17 mouse cellular contexts compared by ENCODE assay signal in the genomic region with DNA sequence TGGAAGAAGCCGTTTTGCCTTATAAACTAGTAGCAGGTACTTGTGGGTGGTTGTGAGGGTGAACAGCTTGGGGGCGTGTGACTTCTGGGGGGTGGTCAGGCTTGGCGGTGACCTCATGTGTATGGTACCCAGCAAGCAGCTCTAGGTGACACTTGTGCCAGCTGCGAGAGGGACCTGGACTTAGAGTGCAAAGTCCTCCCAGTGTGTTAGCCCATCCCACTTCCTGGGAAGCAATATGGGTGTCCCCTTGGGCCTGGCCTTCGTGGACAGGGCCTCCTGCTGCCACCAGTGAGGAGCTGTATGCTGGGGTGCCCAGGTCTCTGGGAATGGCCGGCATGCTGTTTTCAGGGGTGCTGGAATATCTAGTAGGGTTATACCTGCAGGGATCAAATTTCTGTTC. TPM values are rescaled to one million over a fixed set of nuclear protein-coding genes. Genes with fewer than 3 reads are reported as not detected.
DNase-seq lines count a peak whose midpoint lies in the region; ATAC-seq lines count a peak whose summit lies in the region.
"Had no signal": no experiment of that assay in that cellular context is flagged by ENCODE, and none has a peak within 500 bp of the region (broad histone marks: within the 10 kb centered on the region; RNA-seq: fewer than 3 reads in every experiment).

No protein-coding gene starts in this region.

- H3K4me2 ChIP-seq in limb, embryonic 13.5 days (replicated peaks): no peak overlapping the region
- H3K4me2 ChIP-seq in intestine, embryonic 16.5 days (ENCODE audit: low read depth, low read length): 0 out of 2 replicates have a peak overlapping the region, but pooled peaks have one; percentile 6
- peak overlapping the region; percentile 39 for H3K4me2 ChIP-seq in liver, embryonic 16.5 days (ENCODE audit: low read depth, low read length)
- H3K4me2 ChIP-seq: embryonic facial prominence, embryonic 13.5 days; forebrain, embryonic 12.5 days; hindbrain, embryonic 14.5 days; midbrain, embryonic 12.5 days had no signal

- peaks cover 22% of the 10 kb centered on the region for H3K4me1 ChIP-seq in limb, embryonic 13.5 days
- peaks cover 36% of the 10 kb centered on the region for H3K4me1 ChIP-seq in limb, embryonic 10.5 days
- peaks cover 47% of the 10 kb centered on the region for H3K4me1 ChIP-seq in intestine, embryonic 16.5 days (ENCODE audit: control insufficient read depth, insufficient read depth, low read length)
- H3K4me1 ChIP-seq in liver, embryonic 16.5 days (ENCODE audit: control insufficient read depth, low read depth, low read length): peaks cover 11% of the 10 kb centered on the region

- H3K36me3 ChIP-seq in limb, embryonic 13.5 days: no peaks in the 10 kb centered on the region
- H3K36me3 ChIP-seq in limb, embryonic 10.5 days: no peaks in the 10 kb centered on the region
- no peaks in the 10 kb centered on the region for H3K36me3 ChIP-seq in intestine, embryonic 16.5 days (ENCODE audit: control insufficient read depth, insufficient read depth, low read length)
- peaks cover 8% of the 10 kb centered on the region for H3K36me3 ChIP-seq in liver, embryonic 16.5 days (ENCODE audit: control insufficient read depth, insufficient read depth)
- H3K36me3 ChIP-seq: embryonic facial prominence, embryonic 13.5 days; forebrain, embryonic 12.5 days; midbrain, embryonic 12.5 days had no signal

- H3K9ac ChIP-seq in limb, embryonic 13.5 days: 0 out of 2 replicates have a peak overlapping the region, but pooled peaks have one; percentile 5
- H3K9ac ChIP-seq in intestine, embryonic 16.5 days (ENCODE audit: low read depth, low read length): no peak overlapping the region
- H3K9ac ChIP-seq in liver, embryonic 16.5 days (ENCODE audit: low read depth, low read length): peak overlapping the region; percentile 14; the same call in 1 of the 2 replicates
- H3K9ac ChIP-seq: forebrain, embryonic 12.5 days; hindbrain, embryonic 14.5 days; midbrain, embryonic 12.5 days had no signal

- H3K27ac ChIP-seq in limb, embryonic 13.5 days: no peak overlapping the region
- H3K27ac ChIP-seq in limb, embryonic 10.5 days: no peak overlapping the region
- H3K27ac ChIP-seq in intestine, embryonic 16.5 days (ENCODE audit: low read length): peak overlapping the region; percentile 71; the same call in 1 of the 2 replicates
- peak overlapping the region; percentile 33; the same call in 1 of the 2 replicates for H3K27ac ChIP-seq in liver, embryonic 16.5 days (ENCODE audit: low read length)
- H3K27ac ChIP-seq: forebrain, embryonic 12.5 days; heart, adult 2 months; hindbrain, embryonic 14.5 days; left cerebral cortex, adult 2 months; midbrain, embryonic 12.5 days had no signal

- H3K4me3 ChIP-seq in limb, embryonic 13.5 days: no peak overlapping the region
- H3K4me3 ChIP-seq in limb, embryonic 10.5 days: no peak overlapping the region
- no peak overlapping the region for H3K4me3 ChIP-seq in intestine, embryonic 16.5 days (ENCODE audit: low read length)
- peak overlapping the region; percentile 58 for H3K4me3 ChIP-seq in liver, embryonic 16.5 days (ENCODE audit: low read depth, low read length)
- H3K4me3 ChIP-seq: embryonic facial prominence, embryonic 13.5 days; forebrain, embryonic 12.5 days; heart, adult 2 months; left cerebral cortex, adult 2 months; midbrain, embryonic 12.5 days had no signal

- no peaks in the 10 kb centered on the region for H3K9me3 ChIP-seq in limb, embryonic 13.5 days
- no peaks in the 10 kb centered on the region for H3K9me3 ChIP-seq in limb, embryonic 10.5 days (replicated peaks)
- H3K9me3 ChIP-seq in intestine, embryonic 16.5 days (ENCODE audit: control insufficient read depth, low read length): no peaks in the 10 kb centered on the region
- no peaks in the 10 kb centered on the region for H3K9me3 ChIP-seq in liver, embryonic 16.5 days (replicated peaks; ENCODE audit: control insufficient read depth, low read length)
- H3K9me3 ChIP-seq: embryonic facial prominence, embryonic 13.5 days; forebrain, embryonic 12.5 days; midbrain, embryonic 12.5 days had no signal

- H3K27me3 ChIP-seq in limb, embryonic 13.5 days: peaks cover 12% of the 10 kb centered on the region; the same call in 1 of the 2 replicates
- H3K27me3 ChIP-seq in limb, embryonic 10.5 days (ENCODE audit: low read depth, poor library complexity, severe bottlenecking): peaks cover 33% of the 10 kb centered on the region
- H3K27me3 ChIP-seq in intestine, embryonic 16.5 days (replicated peaks; ENCODE audit: control insufficient read depth, insufficient read depth, low read length): no peaks in the 10 kb centered on the region
- H3K27me3 ChIP-seq in liver, embryonic 16.5 days (ENCODE audit: control insufficient read depth, insufficient read depth, low read depth, low read length): no peaks in the 10 kb centered on the region

- peak; percentile 66 for DNase-seq in adrenal gland, adult 2 months
- no peak for DNase-seq in adrenal gland, postnatal 4 days (ENCODE audit: low spot score in 2 of 2)
- DNase-seq in limb, embryonic 10.5 days (ENCODE audit: low spot score): no peak
- no peak for DNase-seq in layer of hippocampus, adult 8-10 months (ENCODE audit: low spot score in 2 of 2)
- DNase-seq in cerebellum, adult 18-20 months: no peak
- DNase-seq: cerebellum, postnatal 36 days; heart, adult 2 months; heart, postnatal 10 days; right cerebral cortex, postnatal 4 days had no signal

- ATAC-seq in limb, embryonic 13.5 days (ENCODE audit: low FRiP score, low read depth): no peak
- ATAC-seq in intestine, embryonic 16.5 days: peak; percentile 31
- no peak for ATAC-seq in liver, embryonic 16.5 days (ENCODE audit: low read depth)

- 79% methylated on average over 6 of the region's 6 CpGs for WGBS in limb, embryonic 13.5 days
- 80% methylated on average over 6 of the region's 6 CpGs for WGBS in limb, embryonic 10.5 days
- 65% methylated on average over 6 of the region's 6 CpGs for WGBS in intestine, embryonic 16.5 days
- 54% methylated on average over 6 of the region's 6 CpGs for WGBS in liver, embryonic 16.5 days (ENCODE audit: insufficient replicate concordance)

RNA-seq across cellular contexts. Expression of a gene that starts 5.0 kb away (rescaled TPM):
- 100 to 1,000 TPM; 123 to 166 TPM for total RNA-seq in adrenal gland, adult 2 months (2021)
- 266 and 274 TPM in 2 replicates for polyA plus RNA-seq in adrenal gland, adult 2 months (2012; rRNA removed)
- 10 to 100 TPM; 46.6 to 90.7 TPM for total RNA-seq in adrenal gland, postnatal 4 days (2021)
- polyA plus RNA-seq in limb, embryonic 13.5 days (2015; fragmentation: Nextera tagmentation; extraction: Ambion mirVana): 0.73 and 0.76 TPM in 2 replicates
- polyA plus RNA-seq in limb, embryonic 10.5 days (2016; fragmentation: Nextera tagmentation; extraction: Ambion mirVana): 0.26 and 0.34 TPM in 2 replicates
- polyA plus RNA-seq in intestine, embryonic 16.5 days (2015; fragmentation: Nextera tagmentation; extraction: Ambion mirVana): 8.0 and 9.2 TPM in 2 replicates
- polyA plus RNA-seq in liver, embryonic 16.5 days (2015; fragmentation: Nextera tagmentation; extraction: Ambion mirVana): 47.3 and 57.9 TPM in 2 replicates
- total RNA-seq in layer of hippocampus, adult 8-10 months (2022): 1 to 10 TPM in 2 of 4 experiments, under 1 TPM in 2; 0.22 to 1.2 (median 0.91) TPM

RNA-seq across cellular contexts. Expression of a gene that starts 7.6 kb away (rescaled TPM):
- total RNA-seq in adrenal gland, adult 2 months (2021): 1 to 10 TPM; 6.5 to 8.2 TPM
- polyA plus RNA-seq in adrenal gland, adult 2 months (2012; rRNA removed): 6.8 and 8.4 TPM in 2 replicates
- total RNA-seq in adrenal gland, postnatal 4 days (2021): 10 to 100 TPM; 19.4 to 20.8 TPM
- polyA plus RNA-seq in limb, embryonic 13.5 days (2015; fragmentation: Nextera tagmentation; extraction: Ambion mirVana): 3.1 and 3.5 TPM in 2 replicates
- 4.2 and 5.6 TPM in 2 replicates for polyA plus RNA-seq in limb, embryonic 10.5 days (2016; fragmentation: Nextera tagmentation; extraction: Ambion mirVana)
- 1.3 and 1.6 TPM in 2 replicates for polyA plus RNA-seq in intestine, embryonic 16.5 days (2015; fragmentation: Nextera tagmentation; extraction: Ambion mirVana)
- 0.04 TPM in 1 of 2 replicates, not detected in the other for polyA plus RNA-seq in liver, embryonic 16.5 days (2015; fragmentation: Nextera tagmentation; extraction: Ambion mirVana)
- total RNA-seq in layer of hippocampus, adult 8-10 months (2022): 100 to 1,000 TPM; 104 to 119 (median 115) TPM
- total RNA-seq: heart, adult 2 months; heart, postnatal 10 days had no signal
- polyA plus RNA-seq: heart, adult 2 months had no signal

RNA-seq across cellular contexts. Expression of a gene that starts 44.2 kb away (rescaled TPM):
- total RNA-seq in adrenal gland, adult 2 months (2021): 10 to 100 TPM; 41.8 to 69.4 TPM
- 110 and 118 TPM in 2 replicates for polyA plus RNA-seq in adrenal gland, adult 2 months (2012; rRNA removed)
- 10 to 100 TPM; 33.7 to 39.1 TPM for total RNA-seq in adrenal gland, postnatal 4 days (2021)
- polyA plus RNA-seq in limb, embryonic 13.5 days (2015; fragmentation: Nextera tagmentation; extraction: Ambion mirVana): 9.6 and 11.4 TPM in 2 replicates
- polyA plus RNA-seq in limb, embryonic 10.5 days (2016; fragmentation: Nextera tagmentation; extraction: Ambion mirVana): 6.3 and 6.7 TPM in 2 replicates
- 20.6 and 22.7 TPM in 2 replicates for polyA plus RNA-seq in intestine, embryonic 16.5 days (2015; fragmentation: Nextera tagmentation; extraction: Ambion mirVana)
- polyA plus RNA-seq in liver, embryonic 16.5 days (2015; fragmentation: Nextera tagmentation; extraction: Ambion mirVana): 10.0 and 12.1 TPM in 2 replicates
- 10 to 100 TPM; 26.3 to 28.5 (median 27.2) TPM for total RNA-seq in layer of hippocampus, adult 8-10 months (2022)

Comparison
In these comparisons a context has a peak if more than half of its experiments do, and no peak if none do; other contexts are left out.
1. H3K27ac ChIP-seq: peak in intestine, embryonic 16.5 days (single experiment) and liver, embryonic 16.5 days (single experiment); none in limb, embryonic 13.5 days (single experiment) and limb, embryonic 10.5 days (single experiment).